10 mouse cellular contexts compared by ENCODE assay signal in genomic region chr3:95662724-95663449, GRCm38 (mm10). TPM values are rescaled to one million over a fixed set of nuclear protein-coding genes. Genes with fewer than 3 reads are reported as not detected.
DNase-seq lines count a peak whose midpoint lies in the region; ATAC-seq lines count a peak whose summit lies in the region.
"Had no signal": no experiment of that assay in that cellular context is flagged by ENCODE, and none has a peak within 500 bp of the region (broad histone marks: within the 10 kb centered on the region; RNA-seq: fewer than 3 reads in every experiment).

No protein-coding gene starts in this region.

- DNase-seq in forebrain, embryonic 10.5 days (ENCODE audit: extremely low spot score, low spot score) = no peak
- no peak for DNase-seq in forebrain, embryonic 14.5 days (ENCODE audit: low spot score)
- peak; percentile 51 for DNase-seq in naive thymus-derived CD4-positive, alpha-beta T cell, adult 2 months (ENCODE audit: low read depth)
- no peak for DNase-seq in yolk sac, embryonic 10.5 days (ENCODE audit: low spot score)
- no peak for DNase-seq in cerebellum, adult 11 months
- DNase-seq: gastrocnemius, postnatal 36 days had no signal

- H3K4me1 ChIP-seq in forebrain, embryonic 10.5 days = peaks cover 75% of the 10 kb centered on the region
- peaks cover 29% of the 10 kb centered on the region for H3K4me1 ChIP-seq in forebrain, embryonic 14.5 days (ENCODE audit: control insufficient read depth, insufficient read depth, low read length)
- H3K4me1 ChIP-seq in megakaryocyte, embryonic 14.5 days = peaks cover 66% of the 10 kb centered on the region
- peaks cover 55% of the 10 kb centered on the region for H3K4me1 ChIP-seq in hindbrain, embryonic 15.5 days (replicated peaks)

- H3K9me3 ChIP-seq in forebrain, embryonic 10.5 days = no peaks in the 10 kb centered on the region
- no peaks in the 10 kb centered on the region for H3K9me3 ChIP-seq in forebrain, embryonic 14.5 days (replicated peaks; ENCODE audit: control insufficient read depth, low read length)
- H3K9me3 ChIP-seq in megakaryocyte, embryonic 14.5 days = no peaks in the 10 kb centered on the region
- H3K9me3 ChIP-seq in hindbrain, embryonic 15.5 days = no peaks in the 10 kb centered on the region
- H3K9me3 ChIP-seq: limb, embryonic 15.5 days had no signal

- WGBS in forebrain, embryonic 10.5 days = 88% methylated on average over 7 of the region's 7 CpGs
- 88% methylated on average over 7 of the region's 7 CpGs for WGBS in forebrain, embryonic 14.5 days
- WGBS in hindbrain, embryonic 15.5 days = 82% methylated on average over 7 of the region's 7 CpGs

- no peak overlapping the region for H3K9ac ChIP-seq in forebrain, embryonic 14.5 days (ENCODE audit: low read length)
- no peak overlapping the region for H3K9ac ChIP-seq in hindbrain, embryonic 15.5 days
- H3K9ac ChIP-seq: limb, embryonic 15.5 days had no signal

- ATAC-seq in forebrain, embryonic 14.5 days = no peak
- no peak for ATAC-seq in megakaryocyte, adult 5-6 weeks (ENCODE audit: poor library complexity, severe bottlenecking)
- no peak for ATAC-seq in hindbrain, embryonic 15.5 days (ENCODE audit: low FRiP score, low read depth)

- no peak overlapping the region for H3K4me2 ChIP-seq in forebrain, embryonic 14.5 days (ENCODE audit: low read length)
- peak overlapping the region; percentile 89; the same call in 1 of the 2 replicates for H3K4me2 ChIP-seq in hindbrain, embryonic 15.5 days

- no peak overlapping the region for H3K27ac ChIP-seq in forebrain, embryonic 10.5 days
- no peak overlapping the region for H3K27ac ChIP-seq in forebrain, embryonic 14.5 days (ENCODE audit: low read depth, low read length)
- H3K27ac ChIP-seq in hindbrain, embryonic 15.5 days (replicated peaks) = no peak overlapping the region
- H3K27ac ChIP-seq: limb, embryonic 15.5 days had no signal

- peaks cover 69% of the 10 kb centered on the region for H3K36me3 ChIP-seq in forebrain, embryonic 10.5 days (replicated peaks)
- H3K36me3 ChIP-seq in forebrain, embryonic 14.5 days (ENCODE audit: control insufficient read depth, insufficient read depth, low read length) = peaks cover 58% of the 10 kb centered on the region
- H3K36me3 ChIP-seq in megakaryocyte, embryonic 14.5 days (replicated peaks; ENCODE audit: low read length) = peaks cover 77% of the 10 kb centered on the region
- H3K36me3 ChIP-seq in hindbrain, embryonic 15.5 days = peaks cover 29% of the 10 kb centered on the region

- H3K27me3 ChIP-seq in forebrain, embryonic 10.5 days (ENCODE audit: poor library complexity, severe bottlenecking) = no peaks in the 10 kb centered on the region
- no peaks in the 10 kb centered on the region for H3K27me3 ChIP-seq in forebrain, embryonic 14.5 days (replicated peaks; ENCODE audit: control insufficient read depth, insufficient read depth, low read length)
- no peaks in the 10 kb centered on the region for H3K27me3 ChIP-seq in megakaryocyte, embryonic 14.5 days (replicated peaks)
- no peaks in the 10 kb centered on the region for H3K27me3 ChIP-seq in hindbrain, embryonic 15.5 days
- H3K27me3 ChIP-seq: limb, embryonic 15.5 days had no signal

- H3K4me3 ChIP-seq in forebrain, embryonic 10.5 days = peak overlapping the region; percentile 23; the same call in 1 of the 2 replicates
- no peak overlapping the region for H3K4me3 ChIP-seq in forebrain, embryonic 14.5 days (ENCODE audit: low read depth, low read length)
- H3K4me3 ChIP-seq in megakaryocyte, embryonic 14.5 days (replicated peaks) = peak overlapping the region; percentile 86
- H3K4me3 ChIP-seq in hindbrain, embryonic 15.5 days = no peak overlapping the region

RNA-seq across cellular contexts. Expression of gene Mcl1, which starts 4.3 kb away (rescaled TPM):
- 42.1 and 42.9 TPM in 2 replicates for polyA plus RNA-seq in forebrain, embryonic 10.5 days (2016; fragmentation: Nextera tagmentation; extraction: Ambion mirVana)
- 50.3 and 50.8 TPM in 2 replicates for polyA plus RNA-seq in forebrain, embryonic 14.5 days (2014; fragmentation: Nextera tagmentation; extraction: Ambion mirVana)
- polyA plus RNA-seq in megakaryocyte, embryonic 14.5 days (2012; ENCODE audit: insufficient read depth, low replicate concordance) = 222 and 245 TPM in 2 replicates
- total RNA-seq in megakaryocyte, adult 5-6 weeks (2015) = 440 and 463 TPM in 2 replicates
- total RNA-seq in megakaryocyte, adult 5-6 weeks (2017) = 327 and 343 TPM in 2 replicates
- polyA plus RNA-seq in hindbrain, embryonic 15.5 days (2015; fragmentation: Nextera tagmentation; extraction: Ambion mirVana) = 46.3 and 47.4 TPM in 2 replicates

RNA-seq across cellular contexts. Expression of gene Adamtsl4, which starts 24.8 kb away (rescaled TPM):
- 0.84 and 1.6 TPM in 2 replicates for polyA plus RNA-seq in forebrain, embryonic 10.5 days (2016; fragmentation: Nextera tagmentation; extraction: Ambion mirVana)
- polyA plus RNA-seq in forebrain, embryonic 14.5 days (2014; fragmentation: Nextera tagmentation; extraction: Ambion mirVana) = 0.13 and 0.72 TPM in 2 replicates
- 0.83 TPM in 1 of 2 replicates, not detected in the other for polyA plus RNA-seq in megakaryocyte, embryonic 14.5 days (2012; ENCODE audit: insufficient read depth, low replicate concordance)
- total RNA-seq in megakaryocyte, adult 5-6 weeks (2015) = 0.85 and 1.3 TPM in 2 replicates
- 0.59 and 0.77 TPM in 2 replicates for total RNA-seq in megakaryocyte, adult 5-6 weeks (2017)
- 1.2 TPM in 2 replicates for polyA plus RNA-seq in hindbrain, embryonic 15.5 days (2015; fragmentation: Nextera tagmentation; extraction: Ambion mirVana)

RNA-seq across cellular contexts. Expression of gene Ensa, which starts 38.1 kb away (rescaled TPM):
- 85.8 and 86.5 TPM in 2 replicates for polyA plus RNA-seq in forebrain, embryonic 10.5 days (2016; fragmentation: Nextera tagmentation; extraction: Ambion mirVana)
- 97.2 and 106 TPM in 2 replicates for polyA plus RNA-seq in forebrain, embryonic 14.5 days (2014; fragmentation: Nextera tagmentation; extraction: Ambion mirVana)
- polyA plus RNA-seq in megakaryocyte, embryonic 14.5 days (2012; ENCODE audit: insufficient read depth, low replicate concordance) = 21.1 and 41.0 TPM in 2 replicates
- 54.7 and 64.2 TPM in 2 replicates for total RNA-seq in megakaryocyte, adult 5-6 weeks (2015)
- 94.3 and 94.8 TPM in 2 replicates for total RNA-seq in megakaryocyte, adult 5-6 weeks (2017)
- polyA plus RNA-seq in hindbrain, embryonic 15.5 days (2015; fragmentation: Nextera tagmentation; extraction: Ambion mirVana) = 109 and 110 TPM in 2 replicates

Comparison
In these comparisons a context has a peak if more than half of its experiments do, and no peak if none do; other contexts are left out.
1. H3K4me3 ChIP-seq: peak in forebrain, embryonic 10.5 days (single experiment) and megakaryocyte, embryonic 14.5 days (single experiment); none in forebrain, embryonic 14.5 days (single experiment) and hindbrain, embryonic 15.5 days (single experiment).